Mouse (Mus musculus) MEL-GATA-1-ER (cell line): ENCODE data around the gene Ern1.
"Not testable (repeated sequence)": the region's sequence is repeated elsewhere in the genome, so short reads cannot be mapped to it uniquely, and the experiment has no call there.

Experiments used
- DNase-seq: peaks from one replicate; pipeline ENCODE4 v3.0.0-alpha.2; 2012; ENCODE audit warnings: low read depth; ENCODE audit errors: extremely low read depth

The Ern1 gene

DNA sequence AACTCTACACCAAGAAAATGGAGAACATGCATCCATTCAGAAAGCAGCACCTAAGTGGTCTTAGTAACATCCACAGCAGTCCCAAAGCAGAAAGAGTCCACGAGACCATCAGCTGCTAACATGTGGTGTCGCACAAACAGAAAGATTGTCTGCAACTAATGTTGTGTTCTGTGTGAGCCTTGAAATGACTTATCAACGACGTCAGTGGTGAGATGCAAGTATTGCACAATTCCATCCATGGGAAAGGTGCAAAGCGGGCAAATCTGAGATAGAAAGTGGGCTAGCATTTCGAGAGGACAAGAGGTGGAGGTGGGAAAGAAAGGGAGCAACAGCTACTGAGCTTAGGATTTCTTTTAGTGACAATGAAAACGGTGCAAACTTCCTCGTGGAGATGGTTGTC is 4.8 kb downstream of the Ern1 start:
- no peak for DNase-seq

DNA sequence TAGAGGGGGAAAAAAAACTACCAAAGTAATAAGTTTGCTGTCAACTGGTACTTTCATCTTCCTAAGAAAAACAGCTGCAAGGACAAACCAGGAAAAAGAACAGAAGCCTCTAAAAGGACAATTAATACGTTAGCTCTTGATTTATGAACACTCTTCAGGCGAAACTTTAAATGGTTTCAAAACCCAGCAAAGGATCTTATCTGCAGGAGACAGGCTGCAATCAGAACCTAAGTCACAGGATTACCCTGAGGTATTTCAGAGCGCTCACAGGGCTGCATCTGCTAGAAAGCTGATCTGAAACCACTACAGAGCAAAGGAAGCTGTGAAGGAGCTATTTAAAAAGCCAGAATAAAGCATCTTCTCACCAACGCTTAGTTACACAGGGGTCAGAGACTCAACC is 6.0 kb downstream of the Ern1 start:
- DNase-seq = no peak

GRCm38 (mm10) chr11:106480530-106480885 is 7.1 kb downstream of the Ern1 start:
- no peak for DNase-seq

GRCm38 (mm10) chr11:106479619-106480529 is 7.8 kb downstream of the Ern1 start:
- DNase-seq = no peak

- DNase-seq = no peak
These were observed 8.9 kb downstream of the Ern1 start for GRCm38 (mm10) chr11:106478745-106479144.

- DNase-seq = no peak
These were observed 10.0 kb downstream of the Ern1 start for GRCm38 (mm10) chr11:106477505-106478160.

DNA sequence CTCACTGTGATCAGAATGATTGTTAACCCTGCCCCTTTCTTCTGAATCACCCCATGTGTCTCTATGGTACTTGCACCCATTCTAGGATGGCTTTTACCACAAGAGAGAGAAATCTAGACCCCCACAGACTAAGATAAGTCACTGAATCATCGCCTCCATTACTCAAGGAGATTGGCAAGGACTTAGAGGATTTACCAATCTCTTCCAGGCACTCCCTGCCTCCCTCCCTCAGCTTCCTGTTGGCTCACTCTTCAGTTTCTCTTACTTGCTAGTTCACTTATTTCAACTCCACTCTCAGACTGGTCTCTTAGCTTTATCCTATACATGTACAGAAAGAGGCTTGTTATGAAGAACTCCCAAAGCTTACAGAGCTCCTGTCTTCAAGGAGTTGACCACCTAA is 12.3 kb downstream of the Ern1 start:
- no peak for DNase-seq

DNA sequence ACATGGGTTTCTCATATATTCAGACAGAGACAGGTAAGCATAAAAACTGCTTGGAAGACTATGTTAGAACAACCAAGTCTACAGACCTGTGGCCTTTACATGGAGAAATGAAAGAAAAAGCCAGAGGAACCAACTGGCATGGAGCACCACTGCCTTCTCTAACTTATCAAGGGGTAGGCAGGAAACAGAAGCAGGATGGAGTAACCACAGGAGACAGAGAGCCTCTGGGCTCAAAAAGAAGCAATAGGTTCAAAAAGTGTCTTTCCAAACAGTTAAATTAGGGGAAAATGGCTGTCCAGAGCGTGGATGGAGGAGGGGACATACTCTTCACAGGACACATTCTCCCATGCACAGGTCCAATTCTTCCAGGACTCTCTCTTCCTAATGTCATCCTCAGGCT is 16.0 kb downstream of the Ern1 start:
- peak; percentile 82 for DNase-seq

DNA sequence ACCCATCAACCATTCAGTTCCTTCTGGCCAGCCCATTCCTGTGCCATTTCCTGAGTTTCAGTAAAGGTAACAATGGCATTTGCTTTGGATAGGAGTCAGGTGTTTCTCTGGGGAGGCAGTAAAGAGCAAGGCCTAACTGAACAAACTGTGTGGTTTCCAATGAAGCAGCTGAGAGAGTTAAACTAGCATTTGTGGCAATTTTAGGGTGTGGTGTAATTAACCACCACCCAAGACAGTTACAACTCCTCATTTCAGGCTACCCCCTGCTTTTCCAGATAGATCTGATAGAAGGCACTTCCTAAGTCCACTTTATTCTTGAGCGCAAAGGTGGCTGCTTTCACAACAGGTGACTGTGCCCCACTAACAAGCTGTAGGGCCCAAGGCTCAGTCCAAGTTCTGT is 19.1 kb downstream of the Ern1 start:
- no peak for DNase-seq

GRCm38 (mm10) chr11:106465932-106466331 is 21.7 kb downstream of the Ern1 start:
- no peak for DNase-seq

- no peak for DNase-seq
These were observed 22.1 kb downstream of the Ern1 start for GRCm38 (mm10) chr11:106465545-106465903.

GRCm38 (mm10) chr11:106464681-106465544 is 22.7 kb downstream of the Ern1 start:
- no peak for DNase-seq

DNA sequence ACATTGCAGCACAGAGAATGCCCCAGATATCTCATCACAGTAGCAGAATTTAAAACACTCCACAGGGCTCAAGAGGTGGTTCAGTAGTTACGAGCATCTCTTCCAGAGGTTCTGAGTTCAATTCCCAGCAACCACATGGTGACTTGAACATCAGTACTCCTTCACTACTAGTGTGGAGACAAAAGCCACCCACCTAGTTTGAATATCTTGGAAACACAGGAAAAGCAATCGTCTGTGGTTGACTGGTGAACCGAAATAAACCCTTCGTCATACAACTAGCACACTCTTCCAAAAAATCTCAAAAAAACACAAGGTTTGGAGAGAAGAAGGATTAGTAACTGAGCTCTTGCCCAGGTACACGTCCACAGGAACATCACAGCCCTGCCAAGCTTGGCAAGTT is 23.8 kb downstream of the Ern1 start:
- DNase-seq = no peak

DNA sequence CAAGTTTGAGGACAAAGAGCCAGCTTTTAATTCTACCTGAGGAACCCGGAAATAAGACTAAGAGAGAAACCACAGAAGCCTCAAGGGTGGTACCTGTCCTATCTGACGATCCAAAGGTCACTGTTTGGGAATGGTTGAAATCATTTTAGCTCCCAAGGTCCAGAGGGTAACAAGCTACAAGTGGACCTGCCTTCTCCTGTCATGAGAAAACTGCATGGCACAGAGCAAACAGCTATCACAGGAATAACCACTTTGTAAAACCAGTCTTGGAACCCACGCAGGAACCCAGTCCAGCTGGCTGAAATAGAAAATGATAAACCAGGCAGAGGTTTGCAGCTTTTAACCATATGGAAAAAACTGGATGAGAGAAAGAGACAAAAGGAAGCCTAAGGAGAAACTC is 25.3 kb downstream of the Ern1 start:
- no peak for DNase-seq

GRCm38 (mm10) chr11:106461145-106461932 is 26.3 kb downstream of the Ern1 start:
- no peak for DNase-seq

DNA sequence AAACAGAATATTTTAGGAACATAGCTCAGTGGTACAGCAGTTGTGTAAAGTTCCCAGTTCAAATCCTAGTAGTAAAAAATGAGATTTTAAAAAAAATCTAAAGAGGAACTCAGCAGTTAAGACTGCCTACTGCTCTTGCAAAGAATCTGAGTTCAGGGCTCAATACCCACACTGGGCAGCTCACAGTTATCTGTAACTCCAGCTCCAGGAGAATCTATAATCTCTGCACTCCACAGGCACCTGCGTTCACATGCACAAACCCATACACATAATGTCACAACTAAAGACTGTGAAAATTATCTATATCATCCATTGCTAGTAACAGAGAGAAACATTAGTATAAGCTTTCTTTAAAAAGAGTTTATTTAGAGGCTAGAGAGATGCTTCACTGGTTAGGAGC is 27.0 kb downstream of the Ern1 start:
- DNase-seq = no peak

DNA sequence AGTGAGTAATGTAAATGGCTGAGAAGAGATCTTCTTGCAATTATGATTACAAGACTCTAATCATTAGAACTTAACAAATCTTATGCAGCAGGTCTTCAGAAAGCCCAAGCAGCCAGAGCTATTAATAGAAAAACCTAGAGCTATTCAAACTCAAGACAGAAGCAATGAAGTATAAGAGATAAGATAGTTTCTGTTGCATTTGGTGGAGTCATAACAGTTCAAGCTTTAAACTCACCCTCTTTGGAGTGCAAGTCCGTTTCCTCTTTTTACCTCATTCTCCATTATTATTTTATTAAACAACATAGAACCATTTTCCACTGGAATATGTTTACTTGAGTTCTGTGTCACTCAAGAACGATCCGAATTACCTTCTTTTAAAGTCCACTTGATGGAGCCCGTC is 29.1 kb downstream of the Ern1 start:
- peak; percentile 54 for DNase-seq

GRCm38 (mm10) chr11:106443646-106444045 is 44.0 kb downstream of the Ern1 start:
- no peak for DNase-seq

DNA sequence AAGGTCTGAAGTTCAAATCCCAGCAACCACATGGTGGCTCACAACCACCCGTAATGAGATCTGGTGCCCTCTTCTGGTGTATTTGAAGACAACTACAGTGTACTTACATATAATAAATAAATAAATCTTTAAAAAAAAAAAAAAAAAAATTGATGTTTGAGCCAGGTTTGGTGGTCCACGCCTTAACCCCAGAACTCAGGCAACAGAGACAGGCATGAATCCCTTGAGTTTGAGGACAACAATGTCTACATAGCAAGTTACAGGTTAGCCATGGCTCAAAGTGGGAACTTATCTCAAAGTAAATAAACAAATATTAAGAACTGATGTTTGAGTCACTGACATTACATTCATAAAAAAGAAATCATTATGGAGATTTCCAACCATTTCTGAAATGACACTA is 45.1 kb downstream of the Ern1 start:
- not testable (repeated sequence) for DNase-seq

- no peak for DNase-seq
These were observed 47.3 kb downstream of the Ern1 start for GRCm38 (mm10) chr11:106440318-106440717.

DNA sequence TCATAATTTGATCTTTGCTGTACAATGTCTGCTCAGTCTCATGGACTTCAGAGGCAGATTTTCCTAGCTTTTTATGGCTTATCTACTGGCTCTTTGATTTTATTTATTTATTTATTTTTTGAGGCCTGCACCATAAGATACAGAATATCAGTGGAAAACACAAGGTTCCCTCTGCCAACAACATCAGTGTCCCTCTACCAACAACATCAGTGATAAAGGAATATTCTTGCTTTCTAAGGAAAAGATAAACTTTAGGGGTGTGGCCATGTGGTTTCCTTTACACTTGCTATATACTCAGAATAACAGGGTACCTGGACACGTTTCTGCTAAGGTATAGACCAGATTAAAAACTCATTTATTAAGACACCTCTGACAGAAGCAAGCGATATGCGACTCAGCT is 48.3 kb downstream of the Ern1 start:
- DNase-seq = no peak
